Mouse (Mus musculus) frontal cortex, adult (tissue): Measurements from ENCODE around the gene Nucb1.
"Not testable (repeated sequence)": the region's sequence is repeated elsewhere in the genome, so short reads cannot be mapped to it uniquely, and the experiment has no call there.

Experiments used
- ATAC-seq: cut with Nextera tagmentation; 2 replicates; pipeline ENCODE4 v1.9.2; 2017; ENCODE audit warnings: mild to moderate bottlenecking, moderate library complexity, mixed read lengths; ENCODE audit not compliant: low TSS enrichment

The Nucb1 gene

GRCm38 (mm10) chr7:45509912-45510787 lies at the start of gene Nucb1:
Nucb1 (minus strand) TSS chr7:45510406.
- peak; percentile 85 for ATAC-seq

- ATAC-seq, result no peak
These were observed 48.7 kb upstream of the Nucb1 start for GRCm38 (mm10) chr7:45558907-45559306.

GRCm38 (mm10) chr7:45555787-45556186 lies 45.6 kb upstream of the Nucb1 start:
- ATAC-seq, result peak; percentile 73; the same call in 1 of the 2 replicates

GRCm38 (mm10) chr7:45554744-45555143 lies 44.5 kb upstream of the Nucb1 start, which contains the start of gene Hsd17b14:
Hsd17b14 (plus strand) TSS chr7:45554893.
- no peak for ATAC-seq

GRCm38 (mm10) chr7:45553990-45554389 lies 43.8 kb upstream of the Nucb1 start:
- ATAC-seq, result no peak

GRCm38 (mm10) chr7:45553519-45553918 lies 43.3 kb upstream of the Nucb1 start:
- ATAC-seq, result no peak

GRCm38 (mm10) chr7:45551512-45551883 lies 41.3 kb upstream of the Nucb1 start:
- no peak for ATAC-seq

GRCm38 (mm10) chr7:45550821-45551511 lies 40.8 kb upstream of the Nucb1 start:
- no peak for ATAC-seq

GRCm38 (mm10) chr7:45549641-45550436 lies 39.6 kb upstream of the Nucb1 start:
- no peak for ATAC-seq

- no peak for ATAC-seq
These were observed 34.3 kb upstream of the Nucb1 start for GRCm38 (mm10) chr7:45544525-45544924.

- ATAC-seq, result no peak
These were observed 30.0 kb upstream of the Nucb1 start for GRCm38 (mm10) chr7:45540213-45540612.

GRCm38 (mm10) chr7:45539095-45539494 lies 28.9 kb upstream of the Nucb1 start:
- ATAC-seq, result no peak

GRCm38 (mm10) chr7:45538163-45539041 lies 28.2 kb upstream of the Nucb1 start:
- ATAC-seq, result peak; percentile 81

GRCm38 (mm10) chr7:45537602-45538001 lies 27.4 kb upstream of the Nucb1 start:
- no peak for ATAC-seq

- no peak for ATAC-seq
These were observed 25.5 kb upstream of the Nucb1 start for GRCm38 (mm10) chr7:45535676-45536075.

GRCm38 (mm10) chr7:45530643-45531042 lies 20.4 kb upstream of the Nucb1 start:
- ATAC-seq, result no peak

- no peak for ATAC-seq
These were observed 19.3 kb upstream of the Nucb1 start for GRCm38 (mm10) chr7:45529461-45529860.

GRCm38 (mm10) chr7:45527169-45527568 lies 17.0 kb upstream of the Nucb1 start:
- ATAC-seq, result not testable (repeated sequence)

GRCm38 (mm10) chr7:45526474-45527120 lies 16.4 kb upstream of the Nucb1 start:
- no peak for ATAC-seq

- peak; percentile 71 for ATAC-seq
These were observed 15.7 kb upstream of the Nucb1 start, which contains the start of the genes Ppp1r15a and Plekha4 for GRCm38 (mm10) chr7:45525809-45526473. Ppp1r15a (minus strand) TSS chr7:45526268. Plekha4 (plus strand) TSS chr7:45526330.
